Mouse (Mus musculus): ENCODE data around the gene Tprkb. TPM values are rescaled to one million over a fixed set of nuclear protein-coding genes. Genes with fewer than 3 reads are reported as not detected.
"Not testable (repeated sequence)": the region's sequence is repeated elsewhere in the genome, so short reads cannot be mapped to it uniquely, and the experiment has no call there.

Tprkb gene
- polyA plus RNA-seq, 1 experiment = 19.8 TPM

GRCm38 (mm10) chr6:85973336-85973735 is 61.7 kb downstream of the Tprkb start:
- no peaks in the 10 kb centered on the region for H3K27me3 ChIP-seq (ENCODE audit: control insufficient read depth, insufficient read depth, insufficient read length)
- no peaks in the 10 kb centered on the region for H3K36me3 ChIP-seq (ENCODE audit: control insufficient read depth, insufficient read depth)
- H3K79me2 ChIP-seq (ENCODE audit: control insufficient read depth, insufficient read depth) = no peaks in the 10 kb centered on the region
- no peak overlapping the region for H3K4me2 ChIP-seq (ENCODE audit: low read depth)
- TF ChIP-seq SRF (IDR thresholded peaks at IDR 0.05; ENCODE audit: control insufficient read depth, insufficient read length, low read depth) (no peak), TCF12 (IDR thresholded peaks at IDR 0.05; ENCODE audit: insufficient read depth, poor library complexity, severe bottlenecking) (no peak), POLR2A (IDR thresholded peaks at IDR 0.05; ENCODE audit: insufficient read length, low read depth) (no peak), MYOD1 (IDR thresholded peaks at IDR 0.05; ENCODE audit: control insufficient read depth in 1 of 3, insufficient read length in 2 of 3, low read depth in 2 of 3) (no peak), TCF3 (IDR thresholded peaks at IDR 0.05; ENCODE audit: insufficient read length, low read depth) (no peak), MYOG (IDR thresholded peaks at IDR 0.05; ENCODE audit: control insufficient read depth in 1 of 3, insufficient read depth in 1 of 3, insufficient read length in 2 of 3, low read depth in 2 of 3) (no peak), REST (IDR thresholded peaks at IDR 0.05; ENCODE audit: insufficient read depth, insufficient read length) (no peak), CEBPB (IDR thresholded peaks at IDR 0.05; ENCODE audit: insufficient read depth, poor library complexity, severe bottlenecking) (no peak), E2F4 (IDR thresholded peaks at IDR 0.05; ENCODE audit: insufficient read depth) (no peak), USF1 (IDR thresholded peaks at IDR 0.05; ENCODE audit: low read depth) (no peak), MAX (IDR thresholded peaks at IDR 0.05; ENCODE audit: low read depth) (no peak), POLR2AphosphoS2 (IDR thresholded peaks at IDR 0.05; ENCODE audit: insufficient read length, low read depth) (no peak)
- no peak overlapping the region for H3K4me3 ChIP-seq
- no peak overlapping the region for H3ac ChIP-seq (ENCODE audit: control insufficient read depth, insufficient read length)

DNA sequence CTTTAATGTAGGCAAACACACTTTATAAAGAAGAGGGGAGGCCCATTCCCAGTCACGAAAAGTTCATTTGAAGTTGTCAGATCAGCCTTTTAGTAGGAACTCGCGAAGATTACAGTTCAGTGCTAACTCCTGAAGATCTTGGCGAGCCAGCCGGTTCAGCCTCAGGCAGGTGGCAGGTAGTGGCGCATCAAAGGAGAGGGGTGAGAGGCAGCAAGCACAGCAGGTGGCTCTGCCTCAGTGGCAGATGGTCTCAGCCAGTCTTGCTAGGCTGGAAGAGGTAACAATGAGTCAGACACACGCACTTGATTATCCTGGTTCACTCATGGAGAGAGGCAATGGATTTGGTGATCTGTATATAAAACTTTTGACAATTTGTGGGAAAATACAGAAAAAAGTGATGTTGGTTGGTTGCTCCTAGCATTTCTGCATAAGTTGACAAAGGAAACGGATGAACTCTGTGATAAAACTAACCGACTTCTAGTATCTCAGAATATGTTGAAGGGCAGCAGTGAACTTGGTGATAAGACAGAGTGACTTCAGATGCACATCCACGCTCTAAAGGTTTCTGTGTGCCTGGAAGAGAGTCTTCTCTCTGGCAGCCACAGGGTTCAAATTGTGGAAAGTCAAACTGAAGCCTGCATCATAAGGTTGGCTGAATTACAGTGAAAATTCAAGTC is 63.4 kb downstream of the Tprkb start:
- Histone ChIP-seq H3K4me3 (no peak overlapping the region), H3ac (ENCODE audit: control insufficient read depth, insufficient read length) (no peak overlapping the region), H3K4me2 (ENCODE audit: low read depth) (no peak overlapping the region), H3K36me3 (ENCODE audit: control insufficient read depth, insufficient read depth) (no peaks in the 10 kb centered on the region), H3K79me2 (ENCODE audit: control insufficient read depth, insufficient read depth) (no peaks in the 10 kb centered on the region), H3K27me3 (ENCODE audit: control insufficient read depth, insufficient read depth, insufficient read length) (no peaks in the 10 kb centered on the region)
- TF ChIP-seq TCF3 (IDR thresholded peaks at IDR 0.05; ENCODE audit: insufficient read length, low read depth) = no peak

- Histone ChIP-seq H3K27me3 (ENCODE audit: control insufficient read depth, insufficient read depth, insufficient read length) (no peaks in the 10 kb centered on the region), H3K4me2 (ENCODE audit: low read depth) (no peak overlapping the region), H3ac (ENCODE audit: control insufficient read depth, insufficient read length) (no peak overlapping the region), H3K79me2 (ENCODE audit: control insufficient read depth, insufficient read depth) (no peaks in the 10 kb centered on the region), H3K36me3 (ENCODE audit: control insufficient read depth, insufficient read depth) (no peaks in the 10 kb centered on the region), H3K4me3 (no peak overlapping the region)
- TF ChIP-seq TCF12 (IDR thresholded peaks at IDR 0.05; ENCODE audit: insufficient read depth, poor library complexity, severe bottlenecking) = no peak
- no peak for TF ChIP-seq MAX (IDR thresholded peaks at IDR 0.05; ENCODE audit: low read depth)
- TF ChIP-seq USF1 (IDR thresholded peaks at IDR 0.05; ENCODE audit: low read depth) = no peak
- TF ChIP-seq POLR2AphosphoS2 (IDR thresholded peaks at IDR 0.05; ENCODE audit: insufficient read length, low read depth) = no peak
- TF ChIP-seq TCF3 (IDR thresholded peaks at IDR 0.05; ENCODE audit: insufficient read length, low read depth) = no peak
- no peak for TF ChIP-seq REST (IDR thresholded peaks at IDR 0.05; ENCODE audit: insufficient read depth, insufficient read length)
- no peak for TF ChIP-seq POLR2A (IDR thresholded peaks at IDR 0.05; ENCODE audit: insufficient read length, low read depth)
- TF ChIP-seq SRF (IDR thresholded peaks at IDR 0.05; ENCODE audit: control insufficient read depth, insufficient read length, low read depth) = no peak
- no peak for TF ChIP-seq MYOD1 (IDR thresholded peaks at IDR 0.05; ENCODE audit: control insufficient read depth in 1 of 3, insufficient read length in 2 of 3, low read depth in 2 of 3)
- TF ChIP-seq E2F4 (IDR thresholded peaks at IDR 0.05; ENCODE audit: insufficient read depth) = no peak
- no peak for TF ChIP-seq CEBPB (IDR thresholded peaks at IDR 0.05; ENCODE audit: insufficient read depth, poor library complexity, severe bottlenecking)
- no peak for TF ChIP-seq MYOG (IDR thresholded peaks at IDR 0.05; ENCODE audit: control insufficient read depth in 1 of 3, insufficient read depth in 1 of 3, insufficient read length in 2 of 3, low read depth in 2 of 3)
Observed at GRCm38 (mm10) chr6:85975761-85976160, 64.1 kb downstream of the Tprkb start.

DNA sequence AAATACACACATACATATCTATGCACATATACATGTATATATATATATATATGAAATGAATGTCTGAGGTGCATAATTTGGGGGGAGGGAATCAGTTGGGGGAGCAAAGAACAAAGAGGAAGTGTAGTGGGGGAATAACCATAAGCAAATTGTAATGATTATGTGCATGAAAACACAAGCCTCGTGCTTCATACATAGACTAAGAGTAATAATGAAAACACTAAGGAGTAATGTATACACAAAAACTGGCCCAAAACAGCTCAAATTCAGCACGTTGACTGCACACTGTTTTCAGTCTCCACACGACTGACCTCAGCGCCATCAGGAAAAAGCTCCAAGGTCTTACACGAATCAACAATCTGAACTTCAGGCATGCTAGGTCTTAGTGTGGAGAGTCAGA is 64.6 kb downstream of the Tprkb start:
- Histone ChIP-seq H3K27me3 (ENCODE audit: control insufficient read depth, insufficient read depth, insufficient read length) (no peaks in the 10 kb centered on the region), H3K36me3 (ENCODE audit: control insufficient read depth, insufficient read depth) (no peaks in the 10 kb centered on the region), H3K4me2 (ENCODE audit: low read depth) (no peak overlapping the region), H3K4me3 (no peak overlapping the region), H3K79me2 (ENCODE audit: control insufficient read depth, insufficient read depth) (no peaks in the 10 kb centered on the region), H3ac (ENCODE audit: control insufficient read depth, insufficient read length) (no peak overlapping the region)
- TF ChIP-seq REST (IDR thresholded peaks at IDR 0.05; ENCODE audit: insufficient read depth, insufficient read length) = no peak
- no peak for TF ChIP-seq E2F4 (IDR thresholded peaks at IDR 0.05; ENCODE audit: insufficient read depth)
- no peak for TF ChIP-seq SRF (IDR thresholded peaks at IDR 0.05; ENCODE audit: control insufficient read depth, insufficient read length, low read depth)
- TF ChIP-seq USF1 (IDR thresholded peaks at IDR 0.05; ENCODE audit: low read depth) = no peak

DNA sequence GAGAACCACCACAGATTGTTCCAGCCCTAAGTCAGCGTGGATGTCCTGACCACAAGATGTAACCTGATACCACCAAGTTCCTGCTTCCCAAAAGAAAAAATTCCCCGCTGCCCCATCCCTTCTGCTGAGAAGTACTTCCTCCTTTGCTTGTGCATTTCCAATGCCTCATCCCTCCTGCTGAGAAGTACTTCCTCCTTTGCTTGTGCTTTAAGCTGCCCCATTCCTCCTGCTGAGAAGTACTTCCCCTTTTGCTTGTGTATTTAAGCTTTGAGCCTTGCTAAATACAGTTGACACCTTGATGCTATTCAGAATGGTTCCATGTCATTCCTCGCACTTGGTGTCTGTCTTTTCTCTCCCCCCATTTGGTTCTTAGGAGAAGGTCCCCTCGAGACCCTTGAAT is 67.1 kb downstream of the Tprkb start:
- H3ac ChIP-seq (ENCODE audit: control insufficient read depth, insufficient read length) = not testable (repeated sequence)

More for the DNA sequence above, 67.1 kb downstream of the Tprkb start:
- H3K4me2 ChIP-seq (ENCODE audit: low read depth); H3K36me3 ChIP-seq (ENCODE audit: control insufficient read depth, insufficient read depth); H3K27me3 ChIP-seq (ENCODE audit: control insufficient read depth, insufficient read depth, insufficient read length); H3K4me3 ChIP-seq; H3K79me2 ChIP-seq (ENCODE audit: control insufficient read depth, insufficient read depth): not testable (repeated sequence)

Other genes starting within 250 kb of the Tprkb start
- gene Nat8f7, start 198.7 kb upstream of the Tprkb start, polyA plus RNA-seq (2012; fragmentation: generic; extraction: Trizol) = not detected
- gene Nat8f3, start 146.1 kb upstream of the Tprkb start, polyA plus RNA-seq (2012; fragmentation: generic; extraction: Trizol) = not detected
- not detected for gene Nat8f6, start 90.9 kb upstream of the Tprkb start, polyA plus RNA-seq (2012; fragmentation: generic; extraction: Trizol)
- not detected for gene Nat8f5, start 90.9 kb upstream of the Tprkb start, polyA plus RNA-seq (2012; fragmentation: generic; extraction: Trizol)
- gene Nat8, start 79.8 kb upstream of the Tprkb start, polyA plus RNA-seq (2012; fragmentation: generic; extraction: Trizol) = not detected
- not detected for gene Nat8f2, start 42.7 kb upstream of the Tprkb start, polyA plus RNA-seq (2012; fragmentation: generic; extraction: Trizol)
- gene Nat8f4, start 7.0 kb upstream of the Tprkb start, polyA plus RNA-seq (2012; fragmentation: generic; extraction: Trizol) = 0.31 TPM
- 3.8 TPM for gene Nat8f1, start 3.8 kb downstream of the Tprkb start, polyA plus RNA-seq (2012; fragmentation: generic; extraction: Trizol)
- gene Dusp11, start 49.8 kb downstream of the Tprkb start, polyA plus RNA-seq (2012; fragmentation: generic; extraction: Trizol) = 20.8 TPM
- gene Figla, start 104.3 kb downstream of the Tprkb start, polyA plus RNA-seq (2012; fragmentation: generic; extraction: Trizol) = not detected
- gene Add2, start 116.8 kb downstream of the Tprkb start, polyA plus RNA-seq (2012; fragmentation: generic; extraction: Trizol) = 3.6 TPM